Mouse (Mus musculus) CD4-positive, CD25-positive, alpha-beta regulatory T cell, adult 4 months (primary cell): ENCODE results near the gene Nhsl1. TPM values are rescaled to one million over a fixed set of nuclear protein-coding genes. Genes with fewer than 3 reads are reported as not detected.

Experiments
- ATAC-seq: one replicate; pipeline ENCODE4 v1.8.0; 2017
- polyA plus RNA-seq, 2 experiments: library from polyadenylated mRNA; unstranded; fragments of 100-300 nt; shearing (Covaris generic); gene quantifications; one replicate each; pipeline ENCODE4 v1.2.1; 2017

Gene Nhsl1
- polyA plus RNA-seq, 2 experiments from 2014 or later: 1.5 to 2.2 TPM

DNA sequence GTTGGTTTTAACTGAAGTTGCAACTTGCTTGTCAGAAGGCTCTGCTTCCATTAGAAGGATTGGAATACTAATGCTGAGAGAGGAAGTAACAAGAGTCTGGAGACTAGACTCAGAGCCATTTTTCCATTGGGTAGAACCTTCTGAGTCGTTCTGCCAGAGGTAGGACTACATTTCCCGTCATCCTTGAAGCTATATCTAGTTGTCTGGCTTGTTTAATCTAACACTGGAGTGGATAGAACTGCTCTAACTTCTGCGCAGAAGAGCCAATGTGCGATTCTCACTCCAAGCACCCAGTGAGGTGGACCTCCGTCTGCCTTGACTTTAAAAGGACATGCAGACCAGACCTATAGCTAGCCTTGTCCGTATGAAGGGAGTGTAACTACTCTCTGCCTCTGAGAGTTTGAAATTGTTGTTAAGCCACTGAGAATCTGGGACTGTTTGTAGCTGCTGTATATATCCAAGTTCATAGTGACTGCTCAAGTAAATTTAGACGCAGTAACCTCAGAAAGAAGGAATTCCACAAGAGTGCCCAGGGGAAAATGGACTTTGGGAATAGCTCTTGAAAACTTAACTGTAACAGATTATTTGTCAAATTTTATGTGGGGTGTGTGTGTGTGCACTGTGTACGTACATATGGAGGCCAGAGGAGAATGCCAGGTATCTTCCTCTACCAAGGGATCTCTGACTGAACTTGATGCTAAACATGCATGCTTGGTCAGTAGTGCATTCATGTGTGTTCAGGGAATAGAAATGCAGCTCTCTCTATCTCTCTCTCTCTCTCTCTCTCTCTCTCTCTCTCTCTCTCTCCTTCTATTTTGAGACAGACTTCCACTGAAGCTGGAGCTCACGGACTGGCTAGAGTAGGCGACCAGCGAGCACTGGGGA lies 174.5 kb downstream of the Nhsl1 start:
- no peak for ATAC-seq

DNA sequence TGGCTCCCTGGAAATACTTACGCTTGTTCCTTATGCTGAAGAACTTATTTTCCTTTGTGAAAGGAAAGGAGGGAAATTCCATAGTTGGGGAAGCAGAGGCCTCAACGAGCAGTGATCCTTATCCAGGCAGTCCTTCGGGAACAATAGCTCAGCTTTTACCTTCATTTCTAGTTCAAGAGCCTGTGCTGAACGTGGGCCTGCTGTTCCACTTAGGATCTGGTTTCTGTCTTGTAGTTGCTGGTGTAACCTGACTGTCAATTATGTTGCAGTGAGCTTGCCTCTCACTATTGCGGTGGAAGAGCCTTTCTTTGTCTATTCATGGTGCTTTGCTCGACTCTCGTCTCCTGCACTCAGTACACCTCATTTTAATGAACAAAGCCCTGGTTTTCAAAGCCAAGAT lies 175.5 kb downstream of the Nhsl1 start:
- ATAC-seq: no peak

DNA sequence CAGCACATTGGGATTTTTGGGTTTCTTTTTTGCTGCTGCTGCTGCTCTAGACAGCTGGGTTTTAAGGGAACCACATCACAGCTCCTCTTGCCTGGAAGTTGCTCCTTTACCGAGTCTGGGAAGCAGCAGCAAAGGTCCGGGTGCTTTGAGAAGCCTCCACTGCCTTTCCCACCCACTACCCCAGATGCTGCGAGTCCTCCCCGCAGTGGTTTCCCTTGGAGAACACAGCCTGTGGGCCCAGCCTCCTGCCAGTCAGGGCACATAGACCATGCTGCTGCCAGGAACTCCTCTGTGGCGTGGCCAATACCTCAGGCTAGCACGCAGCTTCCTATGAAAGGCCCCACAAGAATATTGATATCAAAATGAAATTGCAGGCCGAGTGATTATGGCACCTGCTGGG lies 178.3 kb downstream of the Nhsl1 start:
- ATAC-seq: no peak

DNA sequence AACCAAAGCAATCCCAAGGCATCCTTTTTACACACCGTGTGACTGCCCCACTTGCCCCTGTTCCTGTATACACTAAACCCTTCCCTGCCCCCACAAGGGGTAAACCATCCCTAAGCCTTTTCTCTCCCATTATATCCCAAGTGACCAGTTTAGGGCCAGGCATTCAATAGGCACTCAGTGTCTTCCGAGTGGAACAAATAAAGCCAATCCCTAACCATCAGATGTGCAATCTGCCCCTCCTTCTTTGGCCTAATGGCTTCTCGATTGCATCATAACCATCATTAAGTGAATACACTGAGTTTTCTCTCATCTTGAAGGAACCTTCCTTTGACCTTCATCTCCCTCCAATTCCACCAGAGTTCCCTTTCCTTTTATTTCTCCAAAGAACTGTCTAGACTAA lies 183.2 kb downstream of the Nhsl1 start:
- no peak for ATAC-seq

DNA sequence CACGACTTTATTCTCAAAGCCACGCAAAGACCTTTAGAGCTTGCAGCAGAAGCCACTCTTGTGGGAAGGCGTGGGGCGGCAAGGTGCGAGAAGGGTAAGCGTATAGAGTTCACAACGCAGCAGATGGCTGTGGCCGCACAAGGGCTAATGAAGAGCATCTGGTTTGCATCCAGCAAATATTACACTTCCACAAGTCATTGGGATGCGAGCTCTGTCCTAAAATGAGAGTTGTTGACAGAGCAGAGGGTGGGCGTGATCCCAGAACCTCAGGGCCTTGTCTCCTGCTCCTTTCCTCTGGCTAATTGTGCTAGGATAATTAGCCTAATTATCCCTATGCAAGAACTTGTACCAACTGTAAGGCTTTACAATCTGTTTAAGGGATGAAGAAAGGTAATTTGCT lies 186.9 kb downstream of the Nhsl1 start:
- ATAC-seq: no peak

DNA sequence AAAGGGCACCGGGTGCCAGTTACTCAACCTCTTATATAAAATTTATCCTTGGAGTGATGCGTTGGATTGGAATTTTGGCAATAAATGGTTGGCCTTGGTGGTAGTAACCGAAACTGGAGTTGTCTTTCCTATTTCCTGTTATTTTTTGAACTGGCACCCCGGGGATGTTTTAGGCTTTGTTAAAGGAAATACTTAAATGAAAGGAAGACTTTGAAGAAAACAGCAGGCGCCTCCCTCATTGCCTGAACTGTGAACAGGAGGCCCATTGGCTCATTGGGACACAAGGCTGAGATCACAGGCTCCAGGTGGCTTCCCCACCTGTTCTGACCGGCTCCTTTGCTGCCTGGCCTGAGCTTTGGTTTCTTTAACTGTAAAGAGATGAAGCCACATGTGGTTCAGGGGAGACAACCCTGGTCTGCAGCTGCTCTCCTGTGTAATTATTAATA lies 187.7 kb downstream of the Nhsl1 start:
- no peak for ATAC-seq

DNA sequence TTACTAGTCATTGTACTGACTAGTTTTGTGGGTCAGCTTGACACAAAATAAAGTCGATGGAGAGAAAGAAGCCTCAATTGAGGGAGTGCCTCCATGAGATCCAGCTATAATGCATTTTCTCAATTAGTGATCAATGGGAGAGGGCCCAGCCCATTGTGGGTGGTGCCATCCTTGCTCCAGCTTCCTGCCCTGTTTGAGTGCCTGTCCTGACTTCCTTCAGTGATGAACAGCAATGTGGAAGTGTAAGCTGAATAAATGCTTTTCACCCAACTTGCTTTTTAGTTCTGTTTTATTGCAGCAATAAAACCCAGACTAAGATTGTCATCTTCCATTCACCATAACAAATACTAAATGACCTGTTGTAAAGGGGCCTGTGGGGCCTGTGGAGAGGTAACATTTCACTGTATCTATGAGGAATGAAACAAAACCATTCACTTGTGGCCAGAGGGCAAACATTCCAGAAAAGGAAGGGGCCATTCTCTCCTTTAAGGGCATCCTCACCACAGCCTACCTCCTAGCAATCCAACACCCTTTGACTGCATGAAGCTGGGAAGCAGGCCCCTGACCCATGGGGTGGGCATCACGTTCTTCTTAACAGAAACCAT lies 189.2 kb downstream of the Nhsl1 start:
- ATAC-seq: no peak

DNA sequence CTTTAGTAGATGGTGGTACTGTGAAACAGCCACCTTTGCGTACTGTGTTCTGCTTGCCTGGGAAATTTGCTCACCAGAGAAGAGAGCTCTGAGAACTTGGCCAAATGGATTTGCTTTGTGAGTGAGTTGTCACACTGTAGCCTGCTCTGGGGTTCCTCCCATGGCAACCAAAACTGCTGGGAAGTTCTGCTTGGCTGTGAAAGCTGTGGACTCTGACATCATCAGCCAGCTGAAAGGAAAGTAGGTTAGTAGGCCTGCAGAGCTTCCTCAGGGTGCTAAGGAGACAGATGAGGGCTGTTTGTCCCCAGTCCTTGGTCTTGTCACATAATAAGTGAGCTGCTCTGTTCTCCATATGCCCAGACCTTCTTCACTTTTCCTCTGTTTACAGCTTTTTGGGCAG lies 189.8 kb downstream of the Nhsl1 start:
- no peak for ATAC-seq

DNA sequence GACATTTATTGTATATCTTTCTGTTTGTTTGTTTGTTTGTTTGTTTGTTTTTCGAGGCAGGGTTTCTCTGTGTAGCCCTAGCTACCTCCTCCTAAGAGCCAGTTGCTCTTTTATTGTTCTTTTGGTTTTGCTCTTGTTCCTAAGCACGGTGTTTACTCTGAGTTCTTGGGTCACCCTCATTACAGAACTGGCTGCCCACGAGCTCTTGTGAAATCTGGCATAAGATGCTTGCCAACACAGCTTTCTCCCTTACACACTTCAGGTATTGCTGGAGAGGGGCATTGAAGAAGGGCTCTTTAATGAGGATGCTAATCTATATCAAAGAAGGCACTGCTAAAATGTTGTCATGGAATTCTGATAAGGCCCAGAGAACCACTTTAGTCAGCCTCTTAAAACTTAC lies 191.9 kb downstream of the Nhsl1 start:
- no peak for ATAC-seq

DNA sequence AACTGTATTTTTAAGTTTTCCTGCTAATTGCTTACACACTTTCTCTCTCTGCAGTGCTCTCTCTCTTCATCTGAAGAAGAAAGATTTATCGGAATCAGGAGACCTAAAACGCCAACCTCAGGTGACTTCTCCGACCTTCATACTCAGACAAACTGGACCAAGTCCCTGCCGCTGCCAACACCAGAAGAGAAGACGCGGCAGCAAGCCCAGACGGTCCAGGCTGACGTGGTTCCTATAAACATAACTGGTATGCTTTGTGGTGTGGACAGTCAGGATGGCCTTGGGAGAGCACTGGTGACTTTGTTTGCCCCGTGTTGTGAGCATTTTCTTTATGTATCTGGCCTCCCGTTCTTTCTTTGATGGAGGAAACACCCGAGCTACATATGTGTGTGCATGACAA lies 192.7 kb downstream of the Nhsl1 start:
- ATAC-seq: no peak

DNA sequence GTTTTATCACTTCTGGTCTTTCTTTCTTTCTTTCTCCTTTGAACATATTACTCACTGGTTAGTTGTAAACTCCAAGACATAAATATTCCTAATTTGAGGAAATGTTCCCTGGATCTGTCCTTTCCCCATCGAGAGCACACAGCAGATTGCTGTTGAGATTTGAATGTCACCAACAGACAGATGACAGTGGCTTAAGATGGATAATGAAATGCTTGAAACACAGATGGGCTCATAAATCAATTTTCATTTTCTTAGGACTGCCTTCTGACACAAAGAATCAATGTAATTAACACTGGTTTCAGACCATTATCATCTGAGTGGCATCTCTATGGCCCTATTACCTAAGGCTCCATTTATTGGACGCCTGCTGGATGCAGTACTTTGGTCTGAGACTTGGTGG lies 203.8 kb downstream of the Nhsl1 start:
- ATAC-seq: no peak

DNA sequence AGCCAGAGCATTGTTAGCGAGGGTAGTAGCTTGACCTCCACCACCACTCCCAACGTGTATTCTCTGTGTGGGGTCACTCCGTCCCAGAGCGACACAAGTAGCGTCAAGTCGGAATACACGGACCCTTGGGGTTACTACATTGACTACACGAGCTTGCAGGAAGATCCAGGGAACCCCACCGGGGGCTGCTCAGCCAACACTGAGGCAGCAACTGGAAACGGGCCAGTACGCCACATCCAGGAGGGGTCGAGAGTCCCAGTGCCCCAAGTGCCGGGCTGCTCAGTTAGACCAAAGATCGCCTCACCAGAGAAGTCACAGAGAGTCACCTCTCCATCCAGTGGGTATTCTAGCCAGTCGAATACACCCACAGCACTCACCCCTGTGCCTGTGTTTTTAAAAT lies 206.5 kb downstream of the Nhsl1 start:
- ATAC-seq: no peak

DNA sequence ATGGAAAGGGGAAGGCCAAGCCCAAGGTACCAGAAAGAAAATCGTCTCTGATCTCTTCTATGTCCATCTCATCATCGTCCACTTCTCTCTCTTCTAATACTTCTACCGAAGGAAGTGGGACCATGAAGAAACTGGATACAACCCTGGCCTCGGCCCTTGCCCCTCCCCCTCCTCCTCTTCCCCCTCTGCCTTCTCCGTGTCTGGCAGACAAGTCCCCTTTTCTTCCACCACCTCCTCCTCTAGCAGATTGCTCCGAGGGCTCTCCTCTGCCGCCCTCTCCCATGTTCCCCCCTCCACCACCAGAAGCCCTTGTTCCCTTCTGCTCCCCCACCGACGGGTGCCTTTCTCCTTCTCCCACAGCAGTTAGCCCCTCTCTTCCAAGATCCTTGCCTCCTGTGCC lies 206.9 kb downstream of the Nhsl1 start:
- no peak for ATAC-seq

DNA sequence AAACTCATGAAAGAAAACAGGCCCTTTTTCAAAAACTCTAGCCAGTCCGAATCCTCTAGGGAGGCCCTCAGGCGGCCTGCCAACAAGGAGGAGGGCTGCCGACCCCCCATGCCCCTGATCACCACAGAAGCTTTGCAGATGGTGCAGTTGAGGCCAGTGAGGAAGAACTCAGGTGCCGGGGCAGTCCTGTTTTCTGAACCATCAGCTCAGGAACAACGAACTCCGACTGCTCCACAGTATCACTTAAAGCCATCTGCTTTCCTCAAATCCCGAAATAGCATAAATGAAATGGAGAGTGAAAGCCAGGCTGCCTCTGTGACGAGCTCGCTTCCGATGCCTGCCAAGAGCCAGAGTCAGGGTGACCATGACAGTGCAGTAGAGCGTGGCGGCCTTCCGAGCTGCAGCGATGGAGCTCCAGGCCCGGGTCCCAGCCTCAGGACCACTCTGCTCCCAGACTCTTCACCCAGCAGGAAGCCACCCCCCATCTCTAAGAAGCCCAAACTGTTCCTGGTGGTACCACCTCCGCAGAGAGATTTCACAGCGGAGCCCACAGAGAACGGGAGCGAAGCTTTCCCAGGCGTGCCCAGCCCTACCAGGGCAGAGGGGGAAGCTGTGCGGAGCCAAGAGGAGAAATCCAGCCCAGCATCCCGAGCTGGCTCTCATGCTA lies 207.5 kb downstream of the Nhsl1 start:
- ATAC-seq: no peak

DNA sequence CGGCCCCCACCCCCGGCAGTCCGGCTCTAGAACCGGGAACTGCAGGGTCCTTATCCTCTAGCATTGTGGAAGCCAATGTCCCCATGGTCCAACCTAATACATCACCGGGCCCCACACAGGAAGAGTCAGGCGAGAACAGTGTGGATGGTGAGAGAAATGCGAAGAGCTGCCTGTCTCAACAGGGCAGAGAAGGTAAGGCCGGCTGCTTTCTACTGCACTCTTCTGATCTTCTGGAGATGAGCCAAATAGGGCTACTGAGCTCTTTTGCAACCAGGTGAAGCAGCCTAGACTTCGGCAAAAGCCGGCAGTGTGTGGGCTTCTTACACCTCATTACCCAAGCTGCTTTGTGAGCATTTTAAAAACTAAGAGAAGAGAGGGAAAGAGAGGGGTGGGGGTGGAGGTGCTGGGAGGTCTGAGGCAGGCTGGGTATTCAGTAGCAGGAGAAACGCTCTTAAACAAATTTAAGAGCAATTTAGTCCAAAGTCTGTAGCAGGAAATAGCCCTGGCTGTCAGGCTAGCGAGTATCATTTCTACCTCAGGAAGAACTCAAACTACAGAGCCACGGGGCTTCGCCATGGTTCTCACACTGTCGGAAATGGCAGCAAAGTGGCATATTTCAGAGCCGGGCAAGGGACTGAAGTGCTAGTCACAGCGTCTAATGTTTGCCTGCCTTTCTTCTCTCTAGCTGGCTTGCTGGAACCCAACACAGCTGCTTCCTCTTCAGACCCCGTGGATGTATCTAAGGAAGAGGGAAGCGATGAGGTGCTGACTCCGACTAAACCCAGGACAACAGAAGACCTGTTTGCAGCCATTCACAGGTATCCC lies 208.3 kb downstream of the Nhsl1 start:
- ATAC-seq: peak; percentile 60

DNA sequence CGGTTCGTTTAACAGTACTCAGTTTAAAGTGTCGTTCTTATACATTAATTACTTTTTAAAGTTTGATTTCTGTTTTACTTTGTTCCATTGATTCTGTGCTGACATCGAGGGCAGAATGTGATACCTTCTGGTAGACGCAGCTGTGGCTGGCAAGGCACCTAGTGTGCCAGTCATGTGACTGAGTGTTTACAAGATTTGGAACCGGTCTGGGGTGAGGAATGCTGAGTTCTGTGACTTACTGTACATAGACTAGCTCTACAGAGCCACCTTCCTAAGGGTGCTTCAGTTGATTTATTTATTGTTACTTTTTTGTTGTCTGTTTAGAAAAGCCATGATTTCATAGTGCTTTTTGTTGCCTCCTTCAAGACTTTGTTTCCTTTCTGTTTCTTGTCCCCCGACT lies 209.0 kb downstream of the Nhsl1 start:
- peak; percentile 63 for ATAC-seq

DNA sequence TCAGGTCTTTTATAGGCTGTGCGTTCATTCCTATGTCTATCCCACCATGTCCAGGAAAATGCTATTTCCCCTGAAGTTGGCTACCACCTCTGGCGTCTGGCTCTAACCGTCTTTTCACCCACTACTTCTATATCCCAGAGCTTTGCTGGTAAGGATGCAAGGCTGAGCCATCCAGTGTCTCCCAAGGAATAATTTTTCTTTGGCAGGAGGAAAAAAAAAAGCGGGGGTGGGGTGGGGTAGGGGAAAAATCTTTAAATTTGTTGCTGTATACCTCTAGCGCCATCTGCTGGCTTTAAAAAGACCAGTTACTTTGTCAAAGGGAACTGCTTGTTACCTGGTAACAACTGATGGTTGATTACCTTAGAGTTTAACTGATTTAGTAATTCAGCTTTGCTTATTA lies 209.7 kb downstream of the Nhsl1 start:
- ATAC-seq: no peak

DNA sequence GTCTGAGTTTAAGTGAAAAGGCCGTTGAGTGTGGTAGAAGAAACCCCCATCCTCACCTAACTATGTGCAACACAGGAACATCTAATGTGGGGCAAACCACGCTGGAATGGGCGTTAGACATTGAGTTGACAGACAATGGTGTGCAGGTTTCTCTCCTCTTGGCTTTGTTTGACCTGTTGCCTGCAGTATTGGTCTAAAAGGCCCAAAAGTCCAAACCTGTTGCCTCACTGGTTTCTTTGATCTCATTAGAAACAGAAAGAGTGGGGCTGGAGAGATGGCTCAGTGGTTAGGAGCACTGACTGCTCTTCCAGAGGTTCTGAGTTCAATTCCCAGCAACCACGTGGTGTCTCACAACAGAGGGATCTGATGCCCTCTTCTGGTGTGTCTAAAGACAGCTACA lies 210.4 kb downstream of the Nhsl1 start:
- no peak for ATAC-seq

DNA sequence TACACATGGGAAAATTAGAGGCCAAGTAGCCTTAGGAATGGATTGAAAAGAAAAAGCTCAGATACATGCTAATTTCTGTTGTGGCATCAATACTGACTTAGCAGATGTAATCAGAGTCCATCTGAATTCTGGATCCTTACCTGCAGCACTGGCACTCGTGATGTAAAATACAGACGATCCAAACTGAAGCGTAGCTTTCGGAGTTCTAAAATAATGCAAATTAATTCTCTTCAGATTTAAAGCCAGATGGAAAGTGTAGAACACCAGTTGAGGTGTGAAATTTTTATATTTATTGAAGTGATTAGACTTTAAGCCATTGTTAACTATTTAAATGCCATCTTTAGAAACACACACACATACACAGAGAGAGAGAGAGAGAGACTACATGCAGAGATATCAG lies 211.4 kb downstream of the Nhsl1 start:
- ATAC-seq: no peak

DNA sequence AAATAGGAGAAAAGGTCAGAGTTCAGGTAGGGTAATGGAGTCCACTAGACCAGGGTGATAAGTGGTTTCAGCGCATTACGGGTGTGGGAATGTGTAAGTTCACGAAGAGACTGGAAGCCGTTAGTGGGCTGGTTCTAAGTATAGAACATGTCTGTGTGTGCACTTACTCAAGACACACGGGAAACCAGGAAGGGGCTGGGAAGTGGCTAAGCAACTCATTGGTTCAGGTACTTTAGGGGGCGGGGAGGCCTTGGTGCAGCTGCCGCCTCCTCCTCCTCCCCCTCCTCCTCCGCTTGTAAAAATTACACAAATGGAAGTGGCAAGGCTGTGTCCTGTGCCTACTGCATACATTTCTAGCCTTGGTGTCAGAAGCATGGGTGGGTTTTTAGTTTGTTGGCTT lies 213.5 kb downstream of the Nhsl1 start:
- no peak for ATAC-seq

DNA sequence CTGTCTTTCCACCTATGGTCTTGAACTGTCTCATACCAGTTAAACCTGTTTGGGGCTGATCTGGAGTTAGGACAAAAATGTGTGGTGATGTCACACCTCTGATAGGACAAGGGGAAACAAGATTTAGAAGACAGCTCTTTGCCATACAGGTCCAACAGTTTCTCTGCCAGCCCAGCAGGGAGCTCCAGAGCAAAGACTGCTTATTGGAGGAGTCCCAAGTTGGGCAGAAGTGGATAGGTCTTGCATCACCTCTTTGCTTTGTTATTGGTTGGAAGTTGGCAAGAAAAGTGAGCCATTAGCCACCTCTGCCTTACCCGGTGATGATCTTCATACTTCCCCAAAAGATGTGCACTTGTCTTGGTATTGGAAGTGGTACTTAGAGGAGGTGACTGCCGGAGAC lies 218.1 kb downstream of the Nhsl1 start:
- ATAC-seq: no peak

DNA sequence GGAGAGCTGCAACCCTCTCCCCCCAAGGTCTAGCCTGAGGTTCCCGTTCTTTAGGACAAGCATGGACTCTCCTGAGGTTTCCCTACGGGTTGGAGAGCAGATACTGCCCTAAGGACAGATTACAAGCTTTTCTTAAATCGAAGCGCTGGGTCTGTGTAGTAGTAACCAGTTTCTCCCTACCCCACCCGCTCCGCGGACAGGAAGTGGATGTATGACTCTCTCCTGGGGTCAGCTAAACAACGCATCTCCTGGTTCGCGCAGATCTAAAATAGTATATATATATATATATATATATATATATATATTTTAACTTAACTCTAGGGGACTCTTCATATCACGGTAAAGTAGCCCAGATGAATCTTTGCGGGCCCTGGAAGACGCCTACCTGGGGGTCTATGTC lies 226.5 kb downstream of the Nhsl1 start:
- no peak for ATAC-seq

DNA sequence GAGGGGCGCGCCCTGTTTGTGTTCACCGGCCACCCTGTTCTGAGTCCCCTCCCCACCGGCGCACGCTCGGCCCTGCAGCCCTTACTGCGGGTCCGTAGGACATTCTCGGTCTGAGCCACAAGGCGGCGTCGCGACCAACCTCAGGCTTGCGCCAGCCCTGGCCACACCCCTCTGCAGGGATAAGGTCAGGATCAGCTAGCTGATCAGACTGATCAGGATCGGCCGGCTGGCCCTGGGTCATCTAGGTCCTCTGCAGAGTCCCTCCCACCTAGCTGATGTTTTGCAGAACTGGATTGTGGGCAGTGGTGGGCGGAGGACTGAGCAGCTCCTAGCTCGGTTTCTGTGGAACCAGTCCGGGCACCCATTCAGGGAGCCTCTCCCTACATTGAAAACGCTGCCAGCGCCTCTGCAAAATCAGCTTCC lies 227.0 kb downstream of the Nhsl1 start, which contains the start of gene Hebp2:
TSS of gene Hebp2 (minus strand) at position 264 of the 423 bp plus-strand sequence.
- no peak for ATAC-seq
